Mouse (Mus musculus) MEL (cell line): ENCODE measurements around the gene H2-DMb1. TPM values are rescaled to one million over a fixed set of nuclear protein-coding genes. Genes with fewer than 3 reads are reported as not detected.

ENCODE experiments used
- DNase-seq: peaks from one replicate; pipeline ENCODE4 v3.0.0; 2011; ENCODE audit warnings: low read depth, low spot score
- H3K27ac ChIP-seq: 2 replicates; pipeline ENCODE4 v1.5.1; 2012; ENCODE audit warnings: low read depth, mild to moderate bottlenecking, control low read depth, low read length, moderate library complexity; ENCODE audit not compliant: control insufficient read depth
- H3K27me3 ChIP-seq, 2 experiments: fragments of 150-350 bp in 1 of 2; sonication (generic) in 1 of 2; 2 replicates each; pipeline ENCODE4 v1.6.1; 2012; ENCODE audit warnings: low read length in 2 of 2, mild to moderate bottlenecking in 2 of 2, improper control_type of control experiment in 1 of 2, moderate library complexity in 1 of 2; ENCODE audit not compliant: insufficient read depth in 2 of 2, control insufficient read depth in 1 of 2
- H3K36me3 ChIP-seq, 2 experiments: 2 replicates each; pipeline ENCODE4 v1.6.1; 2012 to 2014; ENCODE audit warnings: low read length in 2 of 2, improper control_type of control experiment in 1 of 2, inconsistent platforms in 1 of 2, mild to moderate bottlenecking in 1 of 2; ENCODE audit not compliant: insufficient read depth in 2 of 2, control insufficient read depth in 1 of 2
- H3K4me1 ChIP-seq, 2 experiments: fragments of 150-350 bp in 1 of 2; sonication (generic) in 1 of 2; 2 replicates each; pipeline ENCODE4 v1.6.1; 2012; ENCODE audit warnings: low read length in 2 of 2, improper control_type of control experiment in 1 of 2, mild to moderate bottlenecking in 1 of 2; ENCODE audit not compliant: insufficient read depth in 2 of 2, control insufficient read depth in 1 of 2
- H3K4me3 ChIP-seq, 2 experiments: fragments of 150-350 bp in 1 of 2; sonication (generic) in 1 of 2; 2 replicates each; pipeline ENCODE4 v1.5.1; 2012; ENCODE audit warnings: low read depth in 2 of 2, low read length in 2 of 2, mild to moderate bottlenecking in 2 of 2, moderate library complexity in 2 of 2, control low read depth in 1 of 2, improper control_type of control experiment in 1 of 2; ENCODE audit not compliant: control insufficient read depth in 1 of 2, insufficient read depth in 1 of 2
- H3K79me2 ChIP-seq: 2 replicates; pipeline ENCODE4 v1.6.1; 2012; ENCODE audit warnings: mild to moderate bottlenecking, low read length, moderate library complexity; ENCODE audit not compliant: control insufficient read depth, poor library complexity, insufficient read depth
- H3K9ac ChIP-seq: 2 replicates; pipeline ENCODE4 v1.6.1; 2012; ENCODE audit warnings: low read depth, mild to moderate bottlenecking, control low read depth, low read length, moderate library complexity; ENCODE audit not compliant: control insufficient read depth, poor library complexity, severe bottlenecking
- H3K9me3 ChIP-seq: fragments of 150-350 bp; sonication (generic); replicated peaks from 2 replicates; pipeline ENCODE4 v1.6.1; 2012; ENCODE audit warnings: mild to moderate bottlenecking, low read length, improper control_type of control experiment, moderate library complexity; ENCODE audit not compliant: insufficient read depth
- BHLHE40 ChIP-seq: IDR thresholded peaks from 2 replicates; pipeline ENCODE4 v1.6.1; 2012; ENCODE audit warnings: low read depth, mild to moderate bottlenecking, inconsistent platforms, low read length, improper control_type of control experiment, borderline replicate concordance
- CHD1 ChIP-seq: IDR thresholded peaks from 2 replicates; pipeline ENCODE4 v1.6.1; 2012; ENCODE audit warnings: low read depth, mild to moderate bottlenecking, inconsistent platforms, low read length, improper control_type of control experiment
- CHD2 ChIP-seq: IDR thresholded peaks from 2 replicates; pipeline ENCODE4 v1.6.1; 2011; ENCODE audit warnings: low read length, improper control_type of control experiment
- ELF1 ChIP-seq: IDR thresholded peaks from 2 replicates; pipeline ENCODE4 v1.6.1; 2014; ENCODE audit warnings: low read depth, mild to moderate bottlenecking, inconsistent platforms, low read length, improper control_type of control experiment, moderate library complexity
- ETS1 ChIP-seq: IDR thresholded peaks from 2 replicates; pipeline ENCODE4 v1.6.1; 2012; ENCODE audit warnings: low read depth, mild to moderate bottlenecking, inconsistent platforms, low read length, improper control_type of control experiment, moderate library complexity
- GABPA ChIP-seq: IDR thresholded peaks from 2 replicates; pipeline ENCODE4 v1.6.1; 2012; ENCODE audit warnings: low read depth, mild to moderate bottlenecking, inconsistent platforms, low read length, improper control_type of control experiment, moderate library complexity
- JUND ChIP-seq: IDR thresholded peaks from 2 replicates; pipeline ENCODE4 v1.6.1; 2011; ENCODE audit warnings: low read depth, mild to moderate bottlenecking, improper control_type of control experiment, low read length
- KAT2A ChIP-seq: conservative IDR thresholded peaks from 2 replicates; pipeline ENCODE4 v1.6.1; 2012; ENCODE audit warnings: low read depth, low read length, improper control_type of control experiment, inconsistent platforms
- MAX ChIP-seq: IDR thresholded peaks from 2 replicates; pipeline ENCODE4 v1.6.1; 2011; ENCODE audit warnings: low read length, improper control_type of control experiment
- MAZ ChIP-seq: IDR thresholded peaks from 2 replicates; pipeline ENCODE4 v1.6.1; 2012; ENCODE audit warnings: low read depth, mild to moderate bottlenecking, inconsistent platforms, low read length, improper control_type of control experiment
- MXI1 ChIP-seq: IDR thresholded peaks from 2 replicates; pipeline ENCODE4 v1.6.1; 2011; ENCODE audit warnings: mild to moderate bottlenecking, low read depth, low read length, improper control_type of control experiment
- MYC ChIP-seq: IDR thresholded peaks from 2 replicates; pipeline ENCODE4 v1.6.1; 2011; ENCODE audit warnings: low read depth, mild to moderate bottlenecking, low read length, improper control_type of control experiment, moderate library complexity
- POLR2A ChIP-seq, 2 experiments: IDR thresholded peaks; 2 replicates each; pipeline ENCODE4 v1.6.1; 2011 to 2012; ENCODE audit warnings: low read length in 2 of 2, mild to moderate bottlenecking in 2 of 2, control low read depth in 1 of 2, improper control_type of control experiment in 1 of 2, low read depth in 1 of 2, moderate library complexity in 1 of 2; ENCODE audit not compliant: control insufficient read depth in 1 of 2, insufficient read depth in 1 of 2, poor library complexity in 1 of 2
- POLR2AphosphoS5 ChIP-seq: IDR thresholded peaks from 2 replicates; pipeline ENCODE4 v1.6.1; 2012; ENCODE audit warnings: low read depth, borderline replicate concordance, mild to moderate bottlenecking, inconsistent platforms, low read length, moderate library complexity, mixed read lengths
- RAD21 ChIP-seq: IDR thresholded peaks from 2 replicates; pipeline ENCODE4 v1.6.1; 2011; ENCODE audit warnings: mild to moderate bottlenecking, low read depth, low read length, improper control_type of control experiment
- TCF12 ChIP-seq: IDR thresholded peaks from 2 replicates; pipeline ENCODE4 v1.6.1; 2014; ENCODE audit warnings: low read depth, mild to moderate bottlenecking, inconsistent platforms, low read length, improper control_type of control experiment, moderate library complexity
- USF2 ChIP-seq, 2 experiments: IDR thresholded peaks; 2 replicates each; pipeline ENCODE4 v1.6.1; 2011 to 2012; ENCODE audit warnings: improper control_type of control experiment in 2 of 2, low read length in 2 of 2, borderline replicate concordance in 1 of 2, inconsistent platforms in 1 of 2, low read depth in 1 of 2, mild to moderate bottlenecking in 1 of 2; ENCODE audit not compliant: insufficient read depth in 1 of 2
- ZKSCAN1 ChIP-seq: IDR thresholded peaks from 2 replicates; pipeline ENCODE4 v1.6.1; 2012; ENCODE audit warnings: low read depth, mild to moderate bottlenecking, inconsistent platforms, low read length, improper control_type of control experiment, moderate library complexity
- polyA plus RNA-seq, 2 experiments: library from polyadenylated mRNA; stranded (reverse) in 1 of 2; unstranded in 1 of 2; fragments of >175 nt in 1 of 2; fragments of >200 nt in 1 of 2; gene quantifications; 2 replicates each; pipeline versions ENCODE4 v1.2.1 to v1.2.4; 2012; ENCODE audit warnings: low replicate concordance in 2 of 2, low read depth in 1 of 2; ENCODE audit not compliant: insufficient read length in 2 of 2, insufficient read depth in 1 of 2, missing spikeins in 1 of 2
- total RNA-seq: library from RNA; depleted of rRNA; stranded (reverse); fragments of 300-350 nt; gene quantifications from 2 replicates; pipeline ENCODE4 v1.2.3, GENCODE M21; 2012

Gene H2-DMb1
- total and polyA plus RNA-seq, 3 experiments, result 0.67 TPM; not detected in 2

DNA sequence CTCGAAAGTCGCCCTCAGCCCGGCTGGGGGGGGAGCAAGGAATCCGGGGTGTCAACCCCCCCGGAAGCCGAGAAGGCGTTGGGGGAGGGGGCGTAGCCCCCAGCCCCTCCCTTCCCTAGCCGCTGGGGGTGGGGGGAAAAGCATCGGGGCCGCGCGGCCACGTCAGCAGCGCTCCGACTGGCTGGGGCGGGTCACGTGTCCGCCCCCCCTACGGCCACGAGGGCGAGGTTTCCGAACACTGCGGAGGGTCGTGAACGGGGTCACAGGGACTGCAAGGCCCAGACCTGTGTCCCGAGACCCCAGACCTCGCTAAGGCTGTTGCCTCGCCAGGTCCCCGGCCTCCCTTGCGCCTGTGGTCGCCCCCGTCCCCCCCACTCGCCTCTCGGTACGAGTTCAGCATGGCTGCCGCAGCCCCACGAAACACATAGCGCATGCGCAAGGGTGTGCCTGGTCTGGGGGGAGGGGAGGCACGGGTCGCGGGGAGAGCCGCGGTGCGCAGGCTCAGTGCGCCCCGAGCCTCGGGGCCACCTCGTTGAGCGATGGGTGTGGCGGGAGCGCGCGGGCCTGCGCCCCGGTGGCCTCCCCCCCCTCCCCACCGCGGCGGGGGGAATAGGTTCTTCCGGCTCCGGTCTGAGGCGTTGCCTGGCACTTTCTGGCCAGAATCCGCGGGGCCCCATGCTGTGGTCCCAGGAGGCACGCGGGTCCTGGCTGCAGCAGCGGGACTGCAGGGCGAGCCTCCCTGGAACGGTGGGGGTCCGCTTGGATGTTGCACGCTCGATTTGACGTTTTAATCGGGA, 30.5 kb upstream of the H2-DMb1 start, which contains the start of gene Brd2 (continued):
- TF ChIP-seq POLR2AphosphoS5 (no peak), MYC (peak; percentile 83; the same call in 1 of the 2 replicates), BHLHE40 (peak; percentile 84), MXI1 (peak; percentile 76; the same call in 1 of the 2 replicates), MAZ (peak; percentile 95), RAD21 (no peak), GABPA (no peak), TCF12 (peak; percentile 65), KAT2A (no peak; the same call in 1 of the 2 replicates), ZKSCAN1 (no peak), ELF1 (peak; percentile 78), MAX (peak; percentile 88), POLR2A (IDR thresholded peaks at IDR 0.05; ENCODE audit: control insufficient read depth in 1 of 2, insufficient read depth in 1 of 2, low read depth in 1 of 2, low read length in 2 of 2, poor library complexity in 1 of 2) (peak; percentile 74 to 80), JUND (no peak)

DNA sequence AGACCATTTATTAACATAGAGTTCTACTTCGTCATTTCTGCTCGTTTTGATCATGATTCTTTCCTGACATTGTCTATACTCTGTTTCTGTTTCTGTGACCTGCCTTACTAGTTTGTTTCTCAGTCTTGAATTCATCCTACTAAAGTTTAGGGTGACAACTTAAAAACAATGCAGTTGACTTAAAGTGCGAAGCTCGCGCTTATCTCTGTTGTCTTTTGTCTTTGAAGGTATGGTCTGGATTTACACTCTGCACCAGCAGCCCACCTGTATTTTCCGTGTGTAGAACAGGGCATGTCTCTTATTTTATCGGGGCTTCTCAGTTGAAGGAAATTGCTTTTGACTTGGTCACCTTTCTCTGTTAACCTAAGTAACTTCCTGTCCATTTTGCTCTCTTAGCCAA, 29.8 kb upstream of the H2-DMb1 start:
- peak overlapping the region; percentile 59 to 67 for H3K4me3 ChIP-seq
- peak overlapping the region; percentile 91 for H3K9ac ChIP-seq
- TF ChIP-seq CHD1 (peak; percentile 67; the same call in 1 of the 2 replicates), USF2 (IDR thresholded peaks at IDR 0.05; ENCODE audit: borderline replicate concordance in 1 of 2, insufficient read depth in 1 of 2, low read depth in 1 of 2, low read length in 2 of 2) (no peak), ETS1 (0 out of 2 replicates have a peak, but pooled peaks have one; percentile 6), CHD2 (no peak)
- H3K4me1 ChIP-seq, result peaks cover 3 to 23% of the 10 kb centered on the region in 2 experiments
- peaks cover 0 to 11% of the 10 kb centered on the region in 2 experiments; a peak in 2 of 4 replicates for H3K36me3 ChIP-seq
- peak overlapping the region; percentile 84 for H3K27ac ChIP-seq
- no peaks in the 10 kb centered on the region for H3K27me3 ChIP-seq
- peaks cover 54% of the 10 kb centered on the region for H3K79me2 ChIP-seq
- DNase-seq, result peak; percentile 53
- no peaks in the 10 kb centered on the region for H3K9me3 ChIP-seq
